Mouse (Mus musculus) forebrain, embryonic 14.5 days (tissue): Measurements from ENCODE around the gene Atad2b. TPM values are rescaled to one million over a fixed set of nuclear protein-coding genes. Genes with fewer than 3 reads are reported as not detected.
"Not testable (repeated sequence)": the region's sequence is repeated elsewhere in the genome, so short reads cannot be mapped to it uniquely, and the experiment has no call there.

Source experiments
- ATAC-seq: fragments of 200-750 bp; cut with Nextera tagmentation; 2 replicates; pipeline ENCODE4 v1.8.0; 2017; ENCODE audit warnings: mild to moderate bottlenecking, moderate library complexity
- DNase-seq: peaks from one replicate; pipeline ENCODE4 v3.0.0-alpha.2; 2015; ENCODE audit warnings: low spot score
- H3K27ac ChIP-seq: fragments of 300-500 bp; sonication (generic); 2 replicates; pipeline ENCODE4 v1.5.1; 2014; ENCODE audit warnings: low read depth, mild to moderate bottlenecking, control low read depth, low read length, moderate library complexity
- H3K27me3 ChIP-seq: fragments of 300-500 bp; sonication (generic); replicated peaks from 2 replicates; pipeline ENCODE4 v1.6.1; 2014; ENCODE audit warnings: low read length, control low read depth, mixed read lengths; ENCODE audit not compliant: control insufficient read depth, insufficient read depth
- H3K36me3 ChIP-seq: fragments of 300-500 bp; sonication (generic); 2 replicates; pipeline ENCODE4 v1.6.1; 2014; ENCODE audit warnings: low read length, control low read depth; ENCODE audit not compliant: control insufficient read depth, insufficient read depth
- H3K4me1 ChIP-seq: fragments of 300-500 bp; sonication (generic); 2 replicates; pipeline ENCODE4 v1.6.1; 2014; ENCODE audit warnings: antibody characterized with exemption, low read length, control low read depth; ENCODE audit not compliant: control insufficient read depth, insufficient read depth
- H3K4me2 ChIP-seq: fragments of 300-500 bp; sonication (generic); 2 replicates; pipeline ENCODE4 v1.6.1; 2014; ENCODE audit warnings: mild to moderate bottlenecking, control low read depth, low read length
- H3K4me3 ChIP-seq: fragments of 300-500 bp; sonication (generic); 2 replicates; pipeline ENCODE4 v1.5.1; 2014; ENCODE audit warnings: low read depth, low read length, control low read depth
- H3K9ac ChIP-seq: fragments of 300-500 bp; sonication (generic); 2 replicates; pipeline ENCODE4 v1.6.1; 2014; ENCODE audit warnings: mild to moderate bottlenecking, low read length, control low read depth, moderate library complexity
- H3K9me3 ChIP-seq: fragments of 300-500 bp; sonication (generic); replicated peaks from 2 replicates; pipeline ENCODE4 v1.6.1; 2016; ENCODE audit warnings: low read length, control low read depth, mixed read lengths; ENCODE audit not compliant: control insufficient read depth
- WGBS: fragments of 180-500 bp; shearing (Covaris S2); extraction: QIAGEN DNeasy Blood & Tissue Kit; methylation state at CpG from one replicate; pipeline ENCODE4 v1.1.7; 2014; 5-methylcytosine and 5-hydroxymethylcytosine counted together
- polyA plus RNA-seq: library from polyadenylated mRNA; unstranded; fragments of >200 nt; fragmentation: Nextera tagmentation; extraction: Ambion mirVana; gene quantifications from 2 replicates; pipeline ENCODE4 v1.2.1, GENCODE M21; 2014

The Atad2b gene
- polyA plus RNA-seq, 1 experiment from 2014 or later: 12.8 TPM

DNA sequence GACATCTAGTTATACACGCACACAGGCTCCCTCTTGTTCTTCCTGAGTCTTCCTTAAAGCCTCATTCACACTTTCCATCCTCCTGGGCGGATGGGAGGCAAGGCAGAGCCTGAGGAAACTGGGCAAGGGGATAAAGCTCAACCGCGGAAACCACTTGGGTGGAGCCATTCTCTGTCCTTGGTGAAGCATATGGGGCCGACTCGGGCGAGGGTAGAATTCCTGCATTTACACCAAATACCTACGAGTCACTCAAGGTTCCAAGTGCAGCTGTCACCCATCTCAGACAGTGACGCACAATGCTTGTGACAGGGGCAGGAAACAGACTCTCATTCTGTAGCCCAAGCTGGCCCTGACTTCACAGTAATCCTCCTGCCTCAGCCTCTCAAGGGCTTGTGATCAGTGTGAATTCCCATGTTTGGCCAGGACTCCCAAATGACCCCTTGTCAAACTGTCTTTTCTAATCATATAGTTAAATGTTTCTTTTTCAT, 38.8 kb upstream of the Atad2b start:
- Histone ChIP-seq H3K4me1 (peaks cover 10% of the 10 kb centered on the region), H3K9me3 (no peaks in the 10 kb centered on the region), H3K9ac (no peak overlapping the region), H3K4me2 (no peak overlapping the region), H3K27ac (no peak overlapping the region), H3K36me3 (peaks cover 34% of the 10 kb centered on the region), H3K4me3 (no peak overlapping the region), H3K27me3 (no peaks in the 10 kb centered on the region)
- ATAC-seq: no peak
- 85% methylated on average over 9 of the region's 9 CpGs for WGBS
- no peak for DNase-seq

DNA sequence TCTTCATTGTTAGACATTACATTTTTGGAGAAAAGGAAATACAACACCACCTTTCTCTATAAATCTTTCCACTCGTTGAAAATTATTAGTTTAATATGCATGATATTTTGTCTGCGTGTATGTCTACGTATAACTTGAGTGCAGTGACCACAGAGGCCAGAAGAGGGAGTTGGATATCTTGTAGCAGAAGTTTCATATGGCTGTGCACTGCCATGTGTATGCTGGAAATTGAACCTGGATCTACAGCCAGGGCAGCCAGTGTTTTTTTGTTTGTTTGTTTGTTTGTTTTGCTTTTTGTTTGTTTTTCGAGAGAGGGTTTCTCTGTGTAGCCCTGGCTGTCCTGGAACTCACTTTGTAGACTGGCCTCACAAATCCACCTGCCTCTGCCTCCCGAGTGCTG, 38.1 kb upstream of the Atad2b start:
- no peak overlapping the region for H3K27ac ChIP-seq
- no peaks in the 10 kb centered on the region for H3K9me3 ChIP-seq
- H3K9ac ChIP-seq: no peak overlapping the region
- ATAC-seq: no peak
- WGBS: 96% methylated on average over 5 of the region's 5 CpGs
- H3K36me3 ChIP-seq: peaks cover 38% of the 10 kb centered on the region
- peaks cover 6% of the 10 kb centered on the region for H3K4me1 ChIP-seq
- no peaks in the 10 kb centered on the region for H3K27me3 ChIP-seq
- DNase-seq: no peak
- H3K4me2 ChIP-seq: no peak overlapping the region
- H3K4me3 ChIP-seq: no peak overlapping the region

DNA sequence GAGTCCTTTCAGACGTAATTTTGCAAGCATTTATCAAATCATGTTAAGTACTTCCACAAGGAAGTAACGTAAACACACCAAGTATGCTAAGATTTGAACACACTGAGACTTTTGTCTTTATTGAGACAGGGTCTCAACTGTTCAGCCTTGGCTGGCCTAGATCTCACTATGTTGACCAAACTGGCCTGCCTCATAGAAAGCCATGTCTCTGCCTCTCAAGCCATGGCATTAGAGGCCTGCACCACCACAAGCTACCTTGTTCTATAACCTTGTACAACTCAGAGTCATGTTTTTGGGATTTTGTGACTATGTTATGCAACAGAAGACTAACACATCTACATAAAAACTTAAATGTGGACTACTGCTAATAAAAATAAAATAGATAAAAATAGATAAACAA, 35.1 kb upstream of the Atad2b start:
- Histone ChIP-seq H3K4me1 (no peaks in the 10 kb centered on the region), H3K36me3 (peaks cover 40% of the 10 kb centered on the region), H3K9ac (no peak overlapping the region), H3K27me3 (no peaks in the 10 kb centered on the region), H3K4me3 (no peak overlapping the region), H3K27ac (no peak overlapping the region), H3K9me3 (no peaks in the 10 kb centered on the region), H3K4me2 (no peak overlapping the region)
- ATAC-seq: no peak
- WGBS: 88% methylated on average over 2 of the region's 2 CpGs
- no peak for DNase-seq

DNA sequence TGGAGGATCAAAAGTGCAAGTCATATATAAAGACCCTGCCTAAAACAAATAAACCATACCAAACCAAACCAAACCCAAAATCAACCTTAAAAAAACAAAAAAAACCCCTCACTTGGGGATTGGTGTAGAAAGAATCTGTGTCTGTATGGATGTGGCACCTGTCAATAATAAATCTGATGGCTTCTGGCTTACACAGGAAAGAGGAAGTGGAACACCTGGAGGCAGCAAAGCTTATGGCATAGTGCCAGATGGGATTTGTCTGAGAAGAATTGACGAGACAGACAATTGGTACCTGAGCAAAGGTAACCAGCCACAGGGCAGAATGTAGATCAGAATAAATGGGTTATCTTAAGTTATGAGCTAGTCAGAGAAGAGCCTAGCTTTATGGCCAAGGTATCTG, 32.1 kb upstream of the Atad2b start:
- Histone ChIP-seq H3K27me3 (no peaks in the 10 kb centered on the region), H3K4me3 (no peak overlapping the region), H3K9ac (no peak overlapping the region), H3K4me2 (no peak overlapping the region), H3K4me1 (no peaks in the 10 kb centered on the region), H3K36me3 (peaks cover 23% of the 10 kb centered on the region; the same call in 1 of the 2 replicates), H3K27ac (no peak overlapping the region), H3K9me3 (no peaks in the 10 kb centered on the region)
- 73% methylated on average over 1 of the region's 1 CpGs for WGBS
- DNase-seq (no peak), ATAC-seq (no peak)

DNA sequence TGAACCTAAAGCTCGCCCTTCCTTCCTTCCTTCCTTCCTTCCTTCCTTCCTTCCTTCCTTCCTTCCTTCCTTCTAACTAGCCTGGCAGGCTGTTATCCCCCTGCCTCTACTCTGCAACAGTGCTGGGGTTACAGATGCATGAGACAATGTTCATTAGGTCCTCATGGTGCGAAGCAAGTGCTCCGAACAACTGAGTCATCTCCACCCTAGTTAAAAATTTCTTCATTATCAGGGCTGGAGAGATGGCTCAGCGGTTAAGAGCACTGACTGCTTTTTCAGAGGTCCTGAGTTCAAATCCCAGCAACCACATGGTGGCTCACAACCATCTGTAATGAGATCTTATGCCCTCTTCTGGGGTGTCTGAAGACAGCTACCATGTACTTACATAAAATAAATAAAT, 30.6 kb upstream of the Atad2b start:
- 95% methylated on average over 4 of the region's 4 CpGs for WGBS
- ATAC-seq, H3K4me1 ChIP-seq, H3K27me3 ChIP-seq, H3K27ac ChIP-seq, DNase-seq, H3K4me2 ChIP-seq, H3K9ac ChIP-seq, H3K4me3 ChIP-seq, H3K9me3 ChIP-seq: not testable (repeated sequence)
- H3K36me3 ChIP-seq: peaks cover 32% of the 10 kb centered on the region

DNA sequence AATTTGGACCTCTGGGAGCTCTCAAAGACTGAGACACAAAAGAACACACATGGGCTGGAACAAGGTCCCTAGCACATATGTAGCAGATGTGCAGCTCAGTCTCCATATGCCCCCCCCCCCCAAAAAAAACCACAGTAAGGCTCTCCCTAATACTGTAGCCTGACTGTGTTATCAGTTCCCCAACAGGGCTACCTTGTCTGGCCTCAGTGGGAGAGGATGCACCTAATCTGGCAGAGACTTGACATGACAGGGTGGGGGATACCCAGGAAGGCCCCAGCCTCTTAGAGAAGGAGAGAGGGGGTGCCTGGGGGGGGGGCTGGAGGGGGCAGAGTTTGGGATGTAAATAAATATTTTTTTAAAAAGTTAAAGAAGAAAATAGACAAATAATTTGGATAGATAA, 28.4 kb upstream of the Atad2b start:
- no peak overlapping the region for H3K27ac ChIP-seq
- ATAC-seq (no peak), DNase-seq (no peak)
- peaks cover 27% of the 10 kb centered on the region for H3K36me3 ChIP-seq
- no peaks in the 10 kb centered on the region for H3K4me1 ChIP-seq
- no peaks in the 10 kb centered on the region for H3K9me3 ChIP-seq
- no peaks in the 10 kb centered on the region for H3K27me3 ChIP-seq
- no peak overlapping the region for H3K4me3 ChIP-seq
- no peak overlapping the region for H3K4me2 ChIP-seq
- H3K9ac ChIP-seq: no peak overlapping the region

DNA sequence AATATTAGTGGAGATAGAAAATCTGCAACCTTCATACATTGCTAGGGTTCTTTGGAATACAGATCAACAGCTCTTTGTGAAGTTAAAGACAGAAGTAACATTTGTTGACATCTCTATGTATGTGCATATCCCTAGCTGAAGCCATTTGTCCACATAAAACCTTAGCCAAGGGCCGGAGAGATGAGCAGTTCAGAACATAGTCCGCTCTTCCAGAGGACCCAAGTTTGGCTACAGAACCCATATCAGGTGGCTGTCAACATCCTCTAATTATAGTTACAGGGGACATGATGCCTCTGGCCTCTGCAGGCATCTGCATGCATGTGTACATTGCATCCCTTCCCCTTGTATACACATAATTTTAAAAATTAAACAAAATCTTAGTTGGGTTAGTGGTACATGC, 27.9 kb upstream of the Atad2b start:
- Histone ChIP-seq H3K4me1 (no peaks in the 10 kb centered on the region), H3K36me3 (peaks cover 27% of the 10 kb centered on the region), H3K9ac (no peak overlapping the region), H3K4me3 (no peak overlapping the region), H3K27ac (no peak overlapping the region), H3K4me2 (no peak overlapping the region), H3K9me3 (no peaks in the 10 kb centered on the region), H3K27me3 (no peaks in the 10 kb centered on the region)
- no peak for ATAC-seq
- no peak for DNase-seq
- 98% methylated on average over 2 of the region's 2 CpGs for WGBS

DNA sequence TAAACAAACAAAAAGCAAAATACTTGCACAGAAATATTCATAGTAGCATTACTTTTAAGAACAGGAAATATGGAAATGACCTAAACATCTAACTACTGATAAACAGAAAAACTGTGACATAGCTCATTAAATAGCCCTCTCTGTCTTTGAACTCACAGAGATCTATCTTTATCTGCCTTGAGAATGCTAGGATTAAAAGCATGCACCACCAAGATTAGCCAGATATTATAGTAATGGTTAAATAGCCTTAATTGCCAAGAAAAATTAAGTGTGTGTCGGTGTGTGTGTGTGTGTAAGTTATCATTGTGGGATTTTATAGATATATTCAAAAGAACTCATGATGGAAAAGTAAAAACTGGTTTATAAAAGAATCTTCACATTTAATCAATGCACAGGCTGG, 27.3 kb upstream of the Atad2b start:
- H3K9ac ChIP-seq: no peak overlapping the region
- no peak for ATAC-seq
- WGBS: 96% methylated on average over 1 of the region's 1 CpGs

DNA sequence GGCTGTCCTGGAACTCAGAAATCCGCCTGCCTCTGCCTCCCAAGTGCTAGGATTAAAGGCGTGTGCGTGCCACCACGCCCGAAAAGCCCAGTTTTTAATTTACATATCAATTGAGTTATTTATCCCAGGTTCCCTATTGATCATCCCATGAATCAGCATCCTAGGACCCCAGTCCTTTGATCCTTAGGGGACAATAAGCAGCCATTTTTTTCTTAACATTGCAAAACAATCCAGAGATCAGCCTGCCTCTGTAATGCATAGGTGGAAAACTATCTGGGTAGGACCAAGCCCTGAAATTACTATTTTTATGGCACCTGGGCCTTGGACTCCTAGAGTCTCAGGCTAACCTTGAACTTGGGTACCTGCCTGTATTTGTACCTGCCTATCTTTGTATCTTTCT, 19.1 kb upstream of the Atad2b start:
- no peak overlapping the region for H3K4me2 ChIP-seq
- no peak overlapping the region for H3K9ac ChIP-seq
- H3K4me3 ChIP-seq: no peak overlapping the region
- 88% methylated on average over 5 of the region's 5 CpGs for WGBS
- no peak for ATAC-seq
- no peak for DNase-seq
- H3K27ac ChIP-seq: no peak overlapping the region
- no peaks in the 10 kb centered on the region for H3K9me3 ChIP-seq
- no peaks in the 10 kb centered on the region for H3K27me3 ChIP-seq
- H3K36me3 ChIP-seq: peaks cover 6% of the 10 kb centered on the region; the same call in 1 of the 2 replicates
- H3K4me1 ChIP-seq: no peaks in the 10 kb centered on the region

More for the DNA sequence above, 27.3 kb upstream of the Atad2b start:
- H3K27me3 ChIP-seq: no peaks in the 10 kb centered on the region
- H3K4me1 ChIP-seq: no peaks in the 10 kb centered on the region
- H3K36me3 ChIP-seq: peaks cover 27% of the 10 kb centered on the region
- no peaks in the 10 kb centered on the region for H3K9me3 ChIP-seq
- H3K27ac ChIP-seq: no peak overlapping the region
- no peak for DNase-seq
- no peak overlapping the region for H3K4me2 ChIP-seq
- H3K4me3 ChIP-seq: no peak overlapping the region
